Comparison of ENCODE assay signal across 7 mouse cellular contexts in the genomic region with DNA sequence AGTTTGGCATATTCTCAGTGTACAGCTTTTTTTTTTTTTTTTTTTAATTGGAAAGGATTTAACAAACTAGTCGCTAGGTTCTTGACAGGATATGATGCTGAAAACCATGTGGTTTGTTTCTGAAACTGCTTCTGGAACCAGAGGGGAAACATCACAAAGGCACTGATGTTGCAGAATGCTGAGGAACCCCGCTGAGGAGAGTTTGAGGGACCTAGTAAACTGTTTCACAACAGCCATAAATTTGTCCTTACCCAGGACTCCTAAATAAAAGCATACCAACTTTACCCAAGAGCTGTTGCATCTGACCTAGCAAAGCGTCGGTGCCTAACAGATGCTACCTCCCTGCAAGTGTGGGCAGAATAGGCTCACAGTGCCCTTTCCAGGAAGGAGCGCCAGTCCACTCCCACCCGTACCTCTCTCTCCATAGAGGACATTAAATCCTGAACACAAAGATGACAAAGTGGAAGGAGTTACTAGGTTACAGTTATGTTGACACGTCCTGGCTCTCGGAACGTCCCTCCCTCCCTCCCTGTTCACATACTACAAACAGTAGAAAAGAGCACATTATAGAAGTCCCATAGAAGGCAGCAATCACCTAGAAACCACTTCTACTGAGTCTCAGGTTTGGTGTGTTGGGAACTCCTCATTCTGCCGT. TPM values are rescaled to one million over a fixed set of nuclear protein-coding genes. Genes with fewer than 3 reads are reported as not detected.
DNase-seq lines count a peak whose midpoint lies in the region; ATAC-seq and TF ChIP-seq lines count a peak whose summit lies in the region.

No protein-coding gene starts in this region.

- H3K36me3 ChIP-seq in C2C12 (ENCODE audit: control insufficient read depth, insufficient read depth): no peaks in the 10 kb centered on the region
- H3K36me3 ChIP-seq in hindbrain, embryonic 10.5 days: no peaks in the 10 kb centered on the region
- H3K36me3 ChIP-seq in midbrain, embryonic 12.5 days: no peaks in the 10 kb centered on the region

- H3K79me3 ChIP-seq in C2C12 (ENCODE audit: low read depth): peaks cover 16% of the 10 kb centered on the region

- no peak for TF ChIP-seq CTCF in C2C12 (IDR thresholded peaks at IDR 0.05; ENCODE audit: control insufficient read depth, insufficient read depth, insufficient read length)

- H3K4me1 ChIP-seq in hindbrain, embryonic 10.5 days (replicated peaks): peaks cover 40% of the 10 kb centered on the region
- peaks cover 31% of the 10 kb centered on the region for H3K4me1 ChIP-seq in midbrain, embryonic 12.5 days

- 69% methylated on average over 10 of the region's 10 CpGs for WGBS in hindbrain, embryonic 10.5 days
- WGBS in midbrain, embryonic 12.5 days: 63% methylated on average over 10 of the region's 10 CpGs

- peak overlapping the region; percentile 69 for H3K4me3 ChIP-seq in C2C12 (ENCODE audit: insufficient read depth, poor library complexity, severe bottlenecking)
- H3K4me3 ChIP-seq in hindbrain, embryonic 10.5 days: peak overlapping the region; percentile 95
- H3K4me3 ChIP-seq in midbrain, embryonic 12.5 days: peak overlapping the region; percentile 83

- H3K79me2 ChIP-seq in C2C12 (ENCODE audit: control insufficient read depth, insufficient read depth): peaks cover 52% of the 10 kb centered on the region

- ATAC-seq in midbrain, embryonic 12.5 days (ENCODE audit: low FRiP score, low read depth): no peak

- peak; percentile 24 to 43 for DNase-seq in CD8-positive naive resting alpha-beta T cell, adult 2 months (ENCODE audit: low read depth in 2 of 2, low spot score in 2 of 2)
- no peak for DNase-seq in hindbrain, embryonic 10.5 days (ENCODE audit: low spot score)
- no peak for DNase-seq in cerebellum, adult 9-10 months
- no peak for DNase-seq in embryo, embryonic 11 days
- DNase-seq in lung, postnatal 10 days: no peak

- no peak overlapping the region for H3K27ac ChIP-seq in hindbrain, embryonic 10.5 days
- H3K27ac ChIP-seq in midbrain, embryonic 12.5 days (replicated peaks): no peak overlapping the region

- H3ac ChIP-seq in C2C12 (ENCODE audit: control insufficient read depth, insufficient read length, low read depth): peak overlapping the region; percentile 1

- H3K9me3 ChIP-seq in hindbrain, embryonic 10.5 days: no peaks in the 10 kb centered on the region
- no peaks in the 10 kb centered on the region for H3K9me3 ChIP-seq in midbrain, embryonic 12.5 days

- H3K9ac ChIP-seq in midbrain, embryonic 12.5 days (replicated peaks): no peak overlapping the region

- peak overlapping the region; percentile 78 for H3K4me2 ChIP-seq in midbrain, embryonic 12.5 days (replicated peaks)

- no peaks in the 10 kb centered on the region for H3K27me3 ChIP-seq in C2C12 (ENCODE audit: control insufficient read depth, insufficient read depth, insufficient read length)
- H3K27me3 ChIP-seq in hindbrain, embryonic 10.5 days (ENCODE audit: insufficient read depth, poor library complexity, severe bottlenecking): peaks cover 22% of the 10 kb centered on the region
- peaks cover 13% of the 10 kb centered on the region for H3K27me3 ChIP-seq in midbrain, embryonic 12.5 days

TF ChIP-seq in C2C12, 6 proteins besides CTCF, POLR2A, EP300 and RAD21:
- TF ChIP-seq USF1 (IDR thresholded peaks at IDR 0.05; ENCODE audit: low read depth): no peak
- TF ChIP-seq FOSL1 (IDR thresholded peaks at IDR 0.05; ENCODE audit: insufficient read depth, low read length, poor library complexity, severe bottlenecking): no peak
- no peak for TF ChIP-seq MYOG (IDR thresholded peaks at IDR 0.05; ENCODE audit: control insufficient read depth, extremely low read depth, insufficient read length)
- TF ChIP-seq CEBPB (IDR thresholded peaks at IDR 0.05; ENCODE audit: low read depth): no peak
- no peak for TF ChIP-seq MAX (IDR thresholded peaks at IDR 0.05)
- TF ChIP-seq MYOD1 (IDR thresholded peaks at IDR 0.05; ENCODE audit: control insufficient read depth, insufficient read length, low read depth): no peak

RNA-seq across cellular contexts. Expression of a gene that starts 1.3 kb away (rescaled TPM):
- polyA plus RNA-seq in C2C12 (2012; fragmentation: generic; extraction: Trizol): 43.5 TPM
- polyA plus RNA-seq in hindbrain, embryonic 10.5 days (2016; fragmentation: Nextera tagmentation; extraction: Ambion mirVana): 12.1 and 12.8 TPM in 2 replicates
- 12.2 and 13.1 TPM in 2 replicates for polyA plus RNA-seq in midbrain, embryonic 12.5 days (2016; fragmentation: Nextera tagmentation; extraction: Ambion mirVana)

Comparison
In these comparisons a context has a peak if more than half of its experiments do, and no peak if none do; other contexts are left out.
1. DNase-seq: peak in CD8-positive naive resting alpha-beta T cell, adult 2 months (2 of 2); none in hindbrain, embryonic 10.5 days (single experiment), cerebellum, adult 9-10 months (single experiment), embryo, embryonic 11 days (single experiment) and lung, postnatal 10 days (single experiment).
2. Peak in every context shown above with its lines, with median percentiles within 50 percentile points of each other: H3K4me3 ChIP-seq.